Mouse (Mus musculus) spleen, postnatal 10 days (tissue): ENCODE data around the gene Hist1h2bc.
A peak's percentile ranks its signal among the peaks of the same experiment; 100 is the strongest.
"Not testable (repeated sequence)": the region's sequence is repeated elsewhere in the genome, so short reads cannot be mapped to it uniquely, and the experiment has no call there.

Source experiments
- DNase-seq, 2 experiments: peaks; one replicate each; pipeline ENCODE4 v3.0.0; 2021 to 2022; ENCODE audit warnings: low spot score in 2 of 2

The Hist1h2bc gene

DNA sequence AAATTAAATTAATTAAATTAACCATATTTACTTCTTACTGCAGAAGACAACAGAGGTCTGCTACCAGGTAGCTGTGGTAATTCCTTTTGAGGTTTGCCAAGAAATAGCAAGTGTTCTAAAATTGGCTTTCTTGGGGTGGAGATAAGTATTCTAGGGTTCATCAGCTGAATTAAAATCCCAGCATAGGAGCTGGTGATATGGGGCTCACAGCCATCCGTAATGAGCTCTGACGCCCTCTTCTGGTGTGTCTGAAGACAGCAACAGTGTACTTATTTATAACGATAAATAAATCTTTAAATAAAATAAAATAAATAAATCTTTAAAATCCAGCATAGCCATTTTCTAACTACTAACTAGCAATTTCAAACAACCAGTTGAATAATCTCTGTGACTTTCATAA, 15.8 kb downstream of the Hist1h2bc start:
- peak in 1 of 2 experiments; percentile 7 for DNase-seq

DNA sequence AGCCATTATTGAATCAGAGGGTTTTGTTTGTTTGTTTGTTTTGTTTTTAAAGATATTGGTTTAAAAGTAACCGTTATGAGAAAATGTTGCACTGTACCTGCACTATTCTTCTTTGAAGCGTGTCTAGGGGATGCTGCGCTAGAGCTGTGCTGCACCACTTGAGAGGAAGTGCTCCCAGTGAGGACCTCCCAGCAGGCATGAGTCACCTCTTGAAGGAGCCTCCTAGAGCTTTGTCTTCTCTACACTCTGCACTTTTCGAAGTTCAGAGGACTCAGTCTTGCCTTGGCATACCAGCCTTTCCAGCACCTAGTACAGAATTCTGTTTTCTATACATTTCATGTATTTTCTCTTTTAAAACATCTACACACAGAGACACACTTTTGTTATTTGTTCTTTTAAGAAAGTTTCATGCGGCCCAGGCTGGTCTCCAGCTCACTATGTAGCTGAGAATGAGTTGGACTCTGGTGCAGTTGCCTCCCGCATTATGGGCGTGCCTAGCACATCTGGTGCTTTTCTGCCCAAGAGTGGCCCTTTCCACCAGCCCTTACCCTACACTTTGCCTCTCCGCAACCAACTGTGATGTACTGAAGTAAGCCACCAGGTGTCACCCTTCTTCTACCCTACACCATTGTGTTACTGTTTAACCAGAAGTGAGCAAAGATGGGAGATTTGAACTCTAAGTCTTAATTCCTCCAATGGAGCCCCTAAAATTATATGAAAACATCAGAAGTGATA, 17.0 kb downstream of the Hist1h2bc start:
- peak; percentile 61 to 81 for DNase-seq

DNA sequence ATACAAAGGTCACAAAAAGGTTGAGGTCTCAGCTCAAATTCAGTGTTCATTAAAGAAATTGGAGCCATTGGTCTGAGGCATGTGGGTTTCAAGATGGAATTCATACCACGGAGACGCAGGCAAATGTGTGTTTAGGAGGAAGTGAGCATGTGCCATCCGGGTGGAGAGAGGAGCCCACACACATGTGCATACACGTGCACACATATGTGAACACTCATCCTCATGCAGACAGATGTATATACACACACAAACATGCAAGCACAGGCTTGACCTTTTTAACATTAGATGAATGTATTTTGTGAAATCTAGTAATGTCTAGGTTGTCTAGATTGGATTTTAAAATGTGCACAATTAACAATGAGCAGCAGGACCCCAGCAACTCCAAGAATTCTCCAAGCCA, 18.2 kb downstream of the Hist1h2bc start:
- DNase-seq: peak; percentile 1 to 10

DNA sequence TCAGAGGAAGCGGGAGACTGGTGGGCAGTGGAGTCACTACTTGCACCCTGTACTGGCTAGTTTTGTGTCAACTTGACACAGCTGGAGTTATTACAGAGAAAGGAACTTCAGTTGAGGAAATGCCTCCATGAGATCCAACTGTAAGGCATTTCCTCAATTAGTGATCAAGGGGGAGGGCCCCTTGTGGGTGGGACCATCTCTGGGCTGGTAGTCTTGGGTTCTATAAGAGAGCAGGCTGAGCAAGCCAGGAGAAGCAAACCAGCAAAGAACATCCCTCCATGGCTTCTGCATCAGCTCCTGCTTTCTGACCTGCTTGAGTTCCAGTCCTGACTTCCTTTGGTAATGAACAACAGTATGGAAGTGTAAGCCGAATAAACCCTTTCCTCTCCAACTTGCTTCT, 18.8 kb downstream of the Hist1h2bc start:
- DNase-seq: peak; percentile 3 to 5

DNA sequence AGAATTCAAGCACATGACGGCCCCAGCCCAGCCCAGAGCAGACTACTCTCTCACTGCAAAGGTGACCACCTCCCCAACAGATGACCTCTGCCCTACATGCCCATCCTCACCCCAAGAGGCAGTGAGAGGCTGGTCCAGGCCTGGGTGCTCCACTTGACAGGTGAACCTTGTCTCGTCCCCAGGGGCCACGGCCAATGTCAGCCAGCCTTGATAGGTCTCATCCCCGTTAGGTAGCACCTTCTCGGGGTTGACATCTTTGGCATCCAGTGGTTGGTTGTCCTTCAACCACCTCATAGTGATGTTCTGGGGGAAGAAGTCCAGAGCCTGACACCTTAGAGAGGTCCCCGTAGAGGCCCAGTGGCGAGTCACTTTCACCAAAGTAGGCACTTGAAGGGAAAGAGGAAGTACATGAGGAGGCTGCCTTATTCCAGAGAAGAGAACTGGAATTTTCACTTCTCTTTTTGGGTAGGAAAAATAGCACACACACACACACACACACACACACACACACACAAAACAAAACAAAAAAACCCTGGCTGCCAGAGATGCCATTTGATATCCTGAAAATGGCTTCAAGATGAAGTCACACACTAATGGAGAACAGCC, 21.9 kb downstream of the Hist1h2bc start:
- peak in 1 of 2 experiments; percentile 14 for DNase-seq

DNA sequence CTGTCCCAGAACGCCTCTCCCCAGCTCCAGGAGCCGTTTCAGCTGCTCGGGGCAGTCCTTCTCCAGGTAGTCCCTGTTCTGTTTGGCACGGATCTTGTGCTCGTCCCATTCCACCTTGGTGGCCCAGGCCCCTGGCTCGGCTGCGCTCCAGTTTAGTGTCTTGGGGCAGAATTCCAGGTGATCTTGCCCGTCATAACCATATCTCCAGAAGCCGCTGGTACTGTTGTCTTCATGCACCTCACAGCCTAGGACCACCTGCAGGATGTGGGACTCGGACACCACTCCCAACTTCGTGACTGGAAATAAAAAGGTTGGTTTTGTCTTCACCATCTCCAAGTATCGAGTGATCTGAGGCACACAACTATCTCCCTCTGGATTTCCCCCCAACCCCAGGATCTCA, 22.8 kb downstream of the Hist1h2bc start:
- DNase-seq: peak in 1 of 2 experiments; percentile 10

DNA sequence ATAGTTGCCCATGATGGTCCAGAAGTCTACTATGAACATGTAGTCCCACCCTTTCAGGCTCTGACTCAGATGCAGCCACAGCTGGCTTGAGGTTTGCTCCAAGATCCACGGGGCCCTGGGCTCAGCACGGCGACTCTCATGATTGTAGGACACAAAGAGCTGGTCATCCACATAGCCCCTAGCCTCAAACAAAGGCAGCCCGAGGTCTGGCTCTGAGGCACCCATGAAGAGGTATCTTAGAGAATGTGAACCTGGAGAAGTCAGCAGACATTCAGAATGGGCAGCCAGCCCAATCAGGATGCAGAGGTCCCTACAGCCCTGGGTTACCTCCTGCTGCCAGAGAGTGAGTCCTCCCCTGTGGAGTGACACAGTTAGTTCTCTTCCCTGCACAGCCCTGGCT, 24.0 kb downstream of the Hist1h2bc start:
- DNase-seq: peak in 1 of 2 experiments; percentile 11

DNA sequence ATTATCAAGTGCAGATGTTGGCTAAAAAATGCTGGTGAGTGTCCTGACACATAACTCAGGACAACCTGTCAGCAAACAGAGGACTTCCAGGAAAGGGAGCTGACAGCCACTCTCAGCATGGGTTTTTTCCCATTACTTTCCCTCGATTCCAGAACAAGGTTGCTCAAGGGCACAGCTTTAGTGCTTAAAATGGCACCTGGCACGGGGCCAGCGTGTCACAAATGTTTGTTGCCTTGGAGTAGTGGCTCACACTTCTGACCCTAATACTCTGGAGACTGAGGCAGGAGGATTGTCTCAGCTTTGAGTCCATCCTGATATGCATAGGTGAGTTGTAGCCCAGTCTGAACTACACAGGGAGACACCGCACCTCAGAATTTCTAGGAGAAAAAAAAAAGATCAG, 24.7 kb downstream of the Hist1h2bc start:
- DNase-seq: peak in 1 of 2 experiments; percentile 12

DNA sequence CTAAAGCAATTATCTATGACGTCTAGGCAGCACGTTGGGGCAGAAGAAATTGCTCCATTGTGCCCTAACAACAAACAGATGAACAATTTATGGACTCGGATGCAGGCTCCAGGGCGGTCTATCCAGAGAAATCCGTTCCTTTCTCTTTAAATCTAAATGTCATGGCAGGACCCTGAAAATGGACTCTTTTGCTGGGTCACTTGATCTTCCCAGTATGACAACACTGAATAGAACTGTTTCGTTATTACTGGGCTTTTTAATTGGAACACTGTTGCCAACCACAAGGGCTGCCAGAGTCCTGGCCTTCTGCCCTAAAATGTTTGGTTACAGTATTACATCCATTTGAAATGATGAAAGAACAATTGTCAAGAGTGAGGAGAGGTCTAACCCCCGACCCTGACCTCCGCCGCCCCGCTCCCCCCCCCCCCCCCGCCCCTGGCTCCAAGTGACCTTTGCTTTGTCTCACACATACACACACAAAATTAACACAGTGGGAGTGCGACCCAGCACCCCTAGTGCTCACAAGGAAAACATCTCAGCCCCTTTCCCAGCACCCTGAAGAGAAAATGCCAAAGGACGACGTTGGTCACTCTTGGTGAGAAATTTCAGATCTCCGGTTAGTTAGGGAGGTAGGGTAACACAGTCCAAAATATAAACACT, 25.8 kb downstream of the Hist1h2bc start:
- DNase-seq: peak in 1 of 2 experiments; percentile 9

DNA sequence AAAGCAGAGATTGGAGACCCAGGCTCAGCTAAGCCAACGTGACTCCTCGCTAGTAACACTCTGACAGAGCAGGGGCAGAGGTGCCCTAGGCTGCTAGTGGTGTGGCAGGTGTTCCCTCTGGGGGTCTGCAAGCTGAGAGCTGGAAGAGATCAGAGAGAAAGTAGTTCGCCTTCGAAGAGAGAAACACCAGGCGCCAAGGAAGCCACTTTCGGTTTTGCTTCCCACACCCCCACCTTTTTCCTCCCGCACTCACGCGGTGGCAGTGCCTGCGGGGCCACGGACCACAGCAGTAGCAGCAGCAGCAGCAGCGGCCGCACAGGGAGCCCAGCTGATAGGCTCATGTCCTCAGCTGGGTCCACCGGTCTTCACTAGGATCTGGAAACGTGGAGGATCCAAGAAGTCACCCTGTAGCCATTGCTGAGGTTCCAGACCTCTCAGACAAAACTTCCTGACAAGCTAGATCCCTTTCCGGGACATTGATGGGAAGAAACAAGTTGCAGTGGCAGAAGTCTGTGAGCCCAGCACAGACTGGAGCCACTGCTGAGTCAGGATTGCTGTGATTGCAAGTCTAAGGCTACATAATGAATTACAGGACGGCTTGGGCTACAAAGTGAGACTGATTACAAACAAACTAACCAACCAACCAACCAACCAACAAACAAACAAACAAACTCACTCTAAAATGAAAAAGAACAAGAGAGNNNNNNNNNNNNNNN, 26.5 kb downstream of the Hist1h2bc start, which contains the start of gene Hfe:
Gene Hfe, minus strand, starts transcription at position 481 of the 716 bp plus-strand sequence.
- peak; percentile 34 to 59 for DNase-seq

DNA sequence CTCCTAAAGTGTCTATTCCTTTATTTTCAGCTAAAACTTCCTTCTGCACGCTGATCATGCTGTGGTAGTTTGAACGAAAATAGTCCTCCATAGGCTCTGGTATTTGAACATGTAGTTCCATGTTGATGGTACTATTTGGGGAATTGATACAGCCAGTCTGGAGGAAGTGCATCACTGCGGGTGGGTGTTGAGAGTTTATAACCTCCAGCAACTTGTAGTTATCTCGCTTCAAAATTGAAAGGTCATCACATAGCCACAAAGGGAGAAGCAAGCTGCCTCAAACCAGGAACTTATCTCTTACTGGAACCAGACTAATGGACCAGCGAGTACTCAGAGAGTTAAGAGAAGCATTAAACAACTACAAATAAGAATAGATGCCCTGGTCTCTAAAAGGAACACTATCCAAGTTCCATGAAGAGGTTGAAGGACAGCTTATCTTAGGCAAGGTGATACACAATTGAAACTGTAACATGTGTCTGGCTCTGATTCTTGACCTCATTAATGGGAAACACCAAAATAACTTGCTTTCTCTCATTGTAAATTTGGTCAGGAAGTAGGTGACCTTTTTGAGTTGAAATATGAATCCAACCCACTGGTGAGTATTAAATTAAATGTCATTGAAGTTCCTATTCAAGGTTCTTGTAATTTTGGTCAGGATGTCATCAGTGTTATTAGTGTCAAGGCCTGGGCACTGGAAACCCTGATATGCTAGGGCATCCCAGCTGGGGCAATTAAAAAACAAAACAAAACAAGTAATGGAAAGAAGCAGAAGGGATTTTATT, 32.5 kb downstream of the Hist1h2bc start:
- DNase-seq: no peak

DNA sequence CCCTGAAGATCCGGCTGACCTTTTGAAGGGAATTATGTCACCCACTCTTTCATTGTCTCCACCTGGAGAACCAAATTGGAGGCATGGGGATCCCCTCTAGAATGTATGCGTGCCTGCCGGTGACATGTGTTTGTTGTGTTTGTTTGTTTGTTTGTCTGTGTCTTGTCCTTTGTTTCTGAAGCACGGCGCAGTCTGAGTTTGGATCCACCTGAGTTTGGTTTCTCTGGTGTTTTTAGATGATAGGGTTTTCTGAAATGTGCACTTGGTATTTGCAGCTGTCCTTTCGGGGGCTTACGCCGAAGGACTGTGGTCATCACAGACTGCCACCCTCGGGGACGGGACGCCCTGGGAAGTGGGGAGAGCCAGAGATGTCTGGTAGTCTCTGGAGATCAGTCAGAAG, 33.2 kb downstream of the Hist1h2bc start:
- no peak for DNase-seq

DNA sequence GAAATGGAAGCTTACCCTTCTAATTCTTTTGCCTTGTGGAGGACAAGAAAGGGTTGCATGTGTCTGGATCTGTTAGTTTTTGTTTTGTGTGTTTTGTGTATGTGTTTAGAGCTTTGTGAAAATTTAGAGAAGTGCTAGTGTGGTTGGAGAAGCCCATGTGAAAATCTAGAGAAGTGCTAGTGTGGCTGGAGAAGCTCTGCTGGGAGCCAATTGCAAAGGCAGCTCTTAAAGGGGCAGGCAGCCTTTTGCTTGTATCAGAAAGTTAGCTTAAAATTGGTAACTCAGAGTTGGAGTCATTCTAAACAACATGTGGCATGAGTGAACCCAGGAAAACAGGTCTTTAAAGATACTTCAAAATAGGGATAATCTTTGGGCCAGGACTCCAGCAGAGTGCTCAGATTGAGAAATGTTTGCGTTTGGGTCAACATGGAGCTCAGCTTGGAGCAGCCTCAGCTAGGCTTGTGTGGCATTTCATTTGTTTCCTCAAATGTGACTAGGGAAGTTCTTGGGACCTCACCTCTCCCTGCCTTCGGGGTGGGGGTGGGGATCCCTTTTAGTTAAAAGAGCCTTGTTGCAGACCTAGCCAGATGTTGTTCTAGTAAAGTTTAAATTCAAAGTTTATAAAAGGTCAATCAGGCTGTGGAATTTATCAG, 33.7 kb downstream of the Hist1h2bc start:
- not testable (repeated sequence) for DNase-seq

DNA sequence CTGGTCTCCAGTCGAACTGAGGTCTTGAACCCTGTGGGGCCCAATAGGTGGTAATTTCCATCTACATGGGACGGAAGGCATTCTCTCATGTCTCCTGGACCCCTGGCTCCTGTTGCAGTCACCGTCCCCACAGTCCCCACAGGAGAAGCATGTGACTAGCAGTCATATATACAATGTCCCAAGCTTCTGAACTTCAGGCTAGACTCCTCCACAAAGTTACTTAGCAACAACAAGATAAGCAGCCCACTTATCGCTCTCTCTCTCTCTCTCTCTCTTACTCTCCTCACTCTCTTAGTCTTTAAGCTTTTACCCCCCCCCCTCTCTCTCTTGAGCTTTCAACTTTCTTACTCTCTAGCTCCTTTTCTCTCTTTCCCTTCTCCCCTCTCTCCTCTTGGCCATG, 40.2 kb downstream of the Hist1h2bc start:
- DNase-seq: no peak

DNA sequence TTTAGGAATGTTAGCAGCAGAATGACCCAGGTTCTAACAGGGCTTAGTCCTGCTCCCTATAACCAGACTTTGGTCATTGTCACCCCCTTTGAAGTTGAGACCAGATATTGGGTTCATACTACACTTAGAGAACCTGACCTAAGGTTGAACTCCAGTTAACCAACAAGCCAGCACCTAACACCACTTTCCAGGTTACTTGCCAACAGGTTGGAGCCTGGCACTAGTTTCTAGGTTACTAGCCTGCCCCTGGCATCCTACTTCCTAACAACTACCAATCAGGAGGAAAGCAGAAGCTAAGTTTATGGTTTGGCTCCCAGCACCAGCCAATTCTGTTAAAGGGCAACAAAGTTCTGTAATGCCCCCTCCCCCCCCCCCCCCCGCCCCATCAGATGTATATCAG, 41.2 kb downstream of the Hist1h2bc start:
- no peak for DNase-seq

DNA sequence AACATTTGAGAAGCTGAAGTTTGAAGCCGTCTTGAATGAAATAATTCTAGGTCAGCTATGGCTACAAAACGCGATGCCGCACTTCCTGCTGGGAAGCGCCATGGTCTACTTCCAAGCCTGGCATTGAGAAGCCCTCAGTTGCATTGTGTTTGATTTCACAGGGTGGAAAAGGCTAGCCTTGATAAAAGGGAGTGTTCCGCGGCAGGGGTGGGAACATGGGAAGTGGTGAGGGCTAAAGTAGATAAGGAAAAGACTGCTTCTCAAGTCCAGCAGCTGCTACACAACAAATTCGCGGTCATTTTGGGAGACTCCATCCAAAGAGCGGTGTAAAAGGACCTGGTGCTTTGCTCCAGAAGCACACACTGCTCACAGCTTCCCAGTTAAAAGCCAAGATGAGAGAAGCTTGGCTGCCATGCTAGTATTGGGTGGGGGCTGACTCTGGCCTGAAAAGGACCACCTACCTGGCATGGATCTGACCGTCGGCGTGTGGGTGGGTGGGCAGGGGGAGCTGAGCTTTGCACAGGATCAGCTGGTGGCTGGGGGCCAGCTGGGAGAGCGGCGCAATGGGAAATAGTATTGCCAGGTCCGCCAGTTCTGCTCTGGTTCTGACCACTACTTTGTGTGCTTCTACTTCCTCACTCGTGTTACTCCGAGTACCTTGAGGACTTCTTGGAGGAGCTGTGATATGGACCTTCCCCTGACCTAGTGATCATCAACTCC, 44.6 kb downstream of the Hist1h2bc start:
- DNase-seq: peak in 1 of 2 experiments; percentile 3

DNA sequence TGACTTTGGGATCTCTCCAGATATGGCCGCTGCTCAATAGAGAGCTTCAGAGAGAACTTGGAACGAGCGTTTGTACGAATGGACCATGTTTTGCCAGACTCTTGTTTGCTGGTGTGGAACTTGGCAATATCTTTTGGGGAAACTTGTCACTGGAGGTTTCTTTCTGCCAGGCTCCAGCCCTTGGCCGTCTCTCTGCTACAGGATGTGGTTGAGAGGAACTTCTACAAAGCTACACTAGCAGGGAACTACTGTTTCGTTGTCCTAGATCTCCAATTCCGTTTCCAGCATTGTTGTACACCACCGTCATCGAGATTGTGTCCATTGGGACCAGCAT, 45.2 kb downstream of the Hist1h2bc start:
- DNase-seq: peak in 1 of 2 experiments; percentile 5

DNA sequence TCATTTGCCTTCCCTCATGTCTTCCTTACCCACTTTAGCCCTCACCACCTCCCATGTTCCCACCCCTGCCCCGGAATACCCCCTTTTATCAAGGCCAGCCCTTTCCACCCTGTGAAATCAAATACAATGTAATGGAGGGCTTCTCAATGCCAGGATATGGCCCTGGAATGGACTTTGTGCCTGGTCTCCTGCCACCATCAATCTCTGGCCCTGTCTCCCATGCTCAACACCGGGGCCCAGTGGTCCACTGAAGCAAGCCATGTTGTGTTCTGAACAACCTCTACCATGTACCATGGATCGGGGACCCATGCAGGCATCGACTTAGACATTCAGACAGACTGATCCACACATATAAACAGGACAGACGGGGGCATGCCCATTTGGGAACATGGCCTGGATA, 45.7 kb downstream of the Hist1h2bc start:
- DNase-seq: peak in 1 of 2 experiments; percentile 3

DNA sequence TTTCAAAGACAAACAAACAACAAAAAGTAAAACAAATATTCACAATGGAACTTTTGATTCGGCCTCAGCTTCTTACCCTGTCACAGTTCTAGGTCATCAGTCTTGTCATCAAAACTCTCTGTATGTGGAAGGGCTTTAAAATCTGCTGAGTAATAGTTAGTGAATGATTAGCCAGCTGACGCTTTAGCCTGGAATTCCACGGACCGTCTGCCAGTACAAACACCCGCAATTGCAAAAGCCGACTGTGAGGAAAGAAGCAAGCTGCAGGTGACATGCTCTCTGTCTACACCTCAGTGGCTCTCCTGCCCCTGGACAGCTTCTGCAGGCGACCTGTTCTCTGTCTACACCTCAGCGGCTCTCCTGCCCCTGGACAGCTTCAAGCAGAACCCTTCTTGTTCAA, 46.5 kb downstream of the Hist1h2bc start:
- DNase-seq: peak in 1 of 2 experiments; percentile 2

DNA sequence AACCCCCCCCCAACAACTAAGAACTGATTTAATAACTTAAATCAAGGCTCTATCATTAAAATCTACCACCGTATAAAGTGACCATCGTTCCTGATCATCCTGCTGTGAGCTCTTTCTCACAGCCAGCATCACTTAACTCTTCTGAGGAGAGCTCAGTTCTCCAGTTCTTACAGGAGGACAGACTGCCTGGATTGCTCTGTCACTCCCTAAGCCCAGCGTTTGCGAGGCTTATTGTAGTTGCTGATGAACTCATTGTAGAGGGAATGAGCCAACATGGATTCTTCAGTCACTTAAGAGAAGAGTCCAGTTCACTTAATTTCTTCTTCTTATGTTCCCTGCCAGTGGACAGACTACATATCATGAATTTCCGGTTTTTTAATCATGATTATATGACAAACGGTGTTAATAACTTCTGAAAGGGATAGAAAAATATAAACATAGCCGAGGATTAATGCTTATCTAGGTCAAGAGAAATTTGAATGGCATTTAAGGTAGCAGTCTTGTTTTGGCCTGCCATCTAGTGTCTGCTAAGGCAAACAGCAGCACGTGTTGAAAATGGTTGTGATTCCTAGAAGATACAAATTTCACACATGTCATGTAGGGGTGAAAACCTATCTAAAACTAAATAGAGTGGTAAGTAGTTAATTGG, 48.3 kb downstream of the Hist1h2bc start:
- DNase-seq: peak; percentile 16 to 58
